Mouse (Mus musculus): ENCODE data around the gene Metap1d. TPM values are rescaled to one million over a fixed set of nuclear protein-coding genes. Genes with fewer than 3 reads are reported as not detected.

Metap1d gene
- polyA plus RNA-seq, 1 experiment: 76.9 TPM

DNA sequence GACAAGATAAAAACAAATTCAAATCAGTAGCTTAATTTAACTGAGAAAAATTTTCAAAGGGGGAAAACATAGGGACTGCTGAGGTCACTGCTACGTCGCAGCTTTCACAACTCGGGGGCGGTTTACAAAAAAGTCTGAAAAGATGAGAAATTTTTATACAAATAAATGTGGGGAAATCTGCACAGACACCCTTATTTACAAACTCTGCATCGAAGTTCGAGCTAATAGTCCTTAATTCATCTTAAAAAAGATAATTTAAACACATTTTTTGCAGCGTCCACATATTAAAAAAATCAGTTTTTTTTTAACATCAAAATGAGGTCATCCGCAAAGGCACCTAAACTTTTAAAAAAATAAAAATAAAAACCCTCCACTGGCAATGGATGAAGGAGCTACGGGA is 90.5 kb downstream of the Metap1d start:
- DNase-seq (ENCODE audit: extremely low spot score in 1 of 2, low spot score in 1 of 2): no peak

GRCm38 (mm10) chr2:71543948-71544347 is 90.9 kb downstream of the Metap1d start:
- no peak for DNase-seq (ENCODE audit: extremely low spot score in 1 of 2, low spot score in 1 of 2)

GRCm38 (mm10) chr2:71544391-71545285 is 91.6 kb downstream of the Metap1d start:
- DNase-seq (ENCODE audit: extremely low spot score in 1 of 2, low spot score in 1 of 2): peak in 1 of 2 experiments; percentile 9

DNA sequence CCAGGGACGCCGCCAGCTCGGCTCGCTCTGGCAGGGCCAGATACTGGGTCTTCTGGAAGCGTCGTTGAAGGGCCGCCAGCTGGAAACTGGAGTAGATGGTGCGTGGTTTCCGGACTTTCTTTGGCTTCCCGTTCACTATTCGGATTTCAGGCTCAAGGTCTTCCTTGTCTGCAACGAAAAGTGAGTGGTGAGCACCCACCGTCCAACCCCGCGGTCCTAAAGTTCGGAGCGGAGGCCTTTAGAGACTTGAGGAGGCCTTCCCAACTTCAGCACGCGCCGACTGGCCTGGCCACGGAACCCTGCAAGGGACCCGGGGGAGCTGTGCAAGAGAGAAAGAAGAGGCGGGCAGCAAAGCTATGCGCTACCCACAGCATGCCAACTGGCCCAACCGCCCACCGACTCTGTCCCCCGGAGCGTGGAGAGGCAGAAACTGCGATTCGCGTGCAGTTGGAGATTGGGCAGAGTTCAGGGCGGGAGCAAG is 92.4 kb downstream of the Metap1d start:
- peak in 1 of 2 experiments; percentile 4 for DNase-seq (ENCODE audit: extremely low spot score in 1 of 2, low spot score in 1 of 2)

DNA sequence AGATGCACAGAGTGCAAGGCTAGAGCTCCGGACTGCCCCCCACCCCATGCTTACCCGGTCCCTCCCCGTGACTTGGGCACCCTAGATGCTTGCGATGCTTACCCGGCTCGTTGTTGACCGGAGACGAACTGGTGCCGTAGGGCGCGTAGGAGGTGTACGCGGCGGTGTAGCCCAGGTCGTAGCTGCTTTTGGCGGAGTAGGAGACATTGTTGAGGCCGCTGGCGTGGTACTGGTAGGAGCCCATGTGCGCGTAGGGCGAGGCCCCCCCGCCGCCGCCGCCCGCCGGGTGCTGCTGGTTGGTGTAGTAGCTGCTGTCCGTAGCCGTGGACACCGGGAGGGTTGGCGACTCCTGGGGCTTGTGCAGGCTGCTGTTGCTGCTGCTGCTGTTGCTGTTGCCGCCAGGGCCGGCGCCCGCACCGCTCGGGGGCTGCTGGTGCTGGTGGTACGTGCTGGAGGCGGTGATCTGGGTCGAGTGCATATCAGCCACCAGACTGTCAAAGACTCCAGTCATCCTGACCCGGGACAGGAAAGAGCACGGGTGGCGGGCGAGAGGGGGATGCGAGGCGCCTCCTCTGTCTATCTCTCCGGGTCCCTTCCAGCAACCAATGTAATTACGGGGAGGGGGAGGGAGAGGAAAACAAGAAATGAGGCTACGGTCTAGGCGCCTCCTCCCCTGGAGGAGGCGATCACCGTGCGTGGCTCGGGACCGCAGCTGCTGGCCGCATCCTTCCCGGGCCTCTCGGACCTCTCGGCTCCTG is 93.0 kb downstream of the Metap1d start:
- peak in 1 of 2 experiments; percentile 19 for DNase-seq (ENCODE audit: extremely low spot score in 1 of 2, low spot score in 1 of 2)

DNA sequence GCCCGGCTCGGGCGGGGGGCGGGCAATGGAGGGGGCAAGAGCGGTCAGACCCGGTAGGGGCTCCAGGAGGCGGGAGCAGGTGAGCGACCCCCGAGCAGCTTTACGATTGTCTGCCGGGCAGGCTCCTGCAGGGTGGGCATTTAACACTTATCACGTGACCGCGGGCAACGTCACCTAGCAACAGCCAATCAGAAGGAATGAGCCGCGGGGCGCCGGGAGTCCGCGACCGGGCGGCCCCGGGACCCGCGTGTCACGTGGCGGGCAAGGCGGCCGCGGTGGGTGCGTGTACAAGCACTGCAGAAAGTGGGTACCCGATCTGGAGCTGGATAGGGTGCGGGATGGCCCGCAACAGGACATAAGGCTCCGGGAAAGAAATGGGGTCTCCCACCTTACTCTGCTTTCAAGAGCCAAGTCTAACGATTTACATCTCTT is 93.6 kb downstream of the Metap1d start, which contains the start of gene Dlx2:
Gene Dlx2, minus strand, starts transcription at position 115 of the 432 bp plus-strand sequence.
- peak in 1 of 2 experiments; percentile 51 for DNase-seq (ENCODE audit: extremely low spot score in 1 of 2, low spot score in 1 of 2)

- DNase-seq (ENCODE audit: extremely low spot score in 1 of 2, low spot score in 1 of 2): peak in 1 of 2 experiments; percentile 72
Observed at GRCm38 (mm10) chr2:71547829-71548228, 94.8 kb downstream of the Metap1d start.

DNA sequence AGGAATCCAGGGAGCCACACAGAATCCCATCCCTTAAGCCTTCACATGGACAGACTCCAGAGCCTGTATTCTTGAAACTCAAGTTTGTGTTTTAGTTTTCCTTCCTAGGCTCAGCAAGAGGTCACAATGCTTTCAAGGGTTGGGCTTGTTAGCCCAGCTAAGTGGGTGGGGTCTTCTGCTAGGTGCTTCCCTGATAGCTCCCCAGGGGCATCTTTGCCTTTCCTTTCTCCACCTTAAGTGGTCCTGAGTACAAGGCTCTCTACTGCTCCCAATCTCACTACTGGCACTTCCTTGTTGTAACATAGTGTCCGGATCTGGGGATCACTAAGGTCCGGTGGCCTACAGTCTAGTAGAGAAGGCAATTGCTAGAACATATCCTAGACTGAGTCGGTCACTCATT is 97.3 kb downstream of the Metap1d start:
- DNase-seq (ENCODE audit: extremely low spot score in 1 of 2, low spot score in 1 of 2): no peak

GRCm38 (mm10) chr2:71551704-71552103 is 98.6 kb downstream of the Metap1d start:
- DNase-seq (ENCODE audit: extremely low spot score in 1 of 2, low spot score in 1 of 2): no peak

GRCm38 (mm10) chr2:71556071-71556470 is 103.0 kb downstream of the Metap1d start:
- DNase-seq (ENCODE audit: extremely low spot score in 1 of 2, low spot score in 1 of 2): no peak

- DNase-seq (ENCODE audit: extremely low spot score in 1 of 2, low spot score in 1 of 2): no peak
Observed at GRCm38 (mm10) chr2:71566466-71566865, 113.4 kb downstream of the Metap1d start.

DNA sequence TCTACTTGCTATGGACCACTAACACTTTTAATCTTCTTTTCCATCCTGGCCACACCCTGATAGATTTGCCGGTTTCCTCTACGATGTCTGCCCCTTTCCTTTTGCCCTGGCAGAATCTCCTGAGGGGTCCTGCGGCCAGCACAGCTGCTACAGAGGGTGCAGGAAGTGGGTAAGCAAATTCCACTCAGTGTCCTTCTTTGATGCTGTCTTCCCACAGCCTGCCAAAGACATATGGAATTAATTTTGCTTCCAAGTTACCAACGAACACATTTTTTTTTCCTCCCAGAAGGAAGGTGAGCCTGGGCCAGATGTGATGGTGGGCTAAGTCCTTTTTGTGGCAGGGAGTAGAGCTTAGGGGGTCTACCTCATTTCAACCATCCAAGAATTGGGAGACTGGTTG is 120.7 kb downstream of the Metap1d start:
- DNase-seq (ENCODE audit: extremely low spot score in 1 of 2, low spot score in 1 of 2): no peak

Other genes starting within 250 kb of the Metap1d start
- gene Dync1i2, start 241.6 kb upstream of the Metap1d start, polyA plus RNA-seq (2012; rRNA removed): 163 and 175 TPM in 2 replicates
- 108 and 113 TPM in 2 replicates for gene Slc25a12, start 85.5 kb upstream of the Metap1d start, polyA plus RNA-seq (2012; rRNA removed)
- gene Hat1, start 64.3 kb upstream of the Metap1d start, polyA plus RNA-seq (2012; rRNA removed): 22.6 and 22.9 TPM in 2 replicates
- gene Dlx1, start 74.8 kb downstream of the Metap1d start, polyA plus RNA-seq (2012; rRNA removed): 180 and 198 TPM in 2 replicates
- gene Dlx2, start 93.5 kb downstream of the Metap1d start, polyA plus RNA-seq (2012; rRNA removed): 25.4 and 28.1 TPM in 2 replicates

All from frontal cortex, adult 2 months (tissue).